Mouse (Mus musculus) frontal cortex, postnatal 36 days (tissue): ENCODE data around the gene Gsk3b.

ENCODE experiments used
- DNase-seq, 2 experiments: peaks; one replicate each; pipeline ENCODE4 v3.0.0; 2022; ENCODE audit warnings: low spot score in 2 of 2

Gsk3b gene

DNA sequence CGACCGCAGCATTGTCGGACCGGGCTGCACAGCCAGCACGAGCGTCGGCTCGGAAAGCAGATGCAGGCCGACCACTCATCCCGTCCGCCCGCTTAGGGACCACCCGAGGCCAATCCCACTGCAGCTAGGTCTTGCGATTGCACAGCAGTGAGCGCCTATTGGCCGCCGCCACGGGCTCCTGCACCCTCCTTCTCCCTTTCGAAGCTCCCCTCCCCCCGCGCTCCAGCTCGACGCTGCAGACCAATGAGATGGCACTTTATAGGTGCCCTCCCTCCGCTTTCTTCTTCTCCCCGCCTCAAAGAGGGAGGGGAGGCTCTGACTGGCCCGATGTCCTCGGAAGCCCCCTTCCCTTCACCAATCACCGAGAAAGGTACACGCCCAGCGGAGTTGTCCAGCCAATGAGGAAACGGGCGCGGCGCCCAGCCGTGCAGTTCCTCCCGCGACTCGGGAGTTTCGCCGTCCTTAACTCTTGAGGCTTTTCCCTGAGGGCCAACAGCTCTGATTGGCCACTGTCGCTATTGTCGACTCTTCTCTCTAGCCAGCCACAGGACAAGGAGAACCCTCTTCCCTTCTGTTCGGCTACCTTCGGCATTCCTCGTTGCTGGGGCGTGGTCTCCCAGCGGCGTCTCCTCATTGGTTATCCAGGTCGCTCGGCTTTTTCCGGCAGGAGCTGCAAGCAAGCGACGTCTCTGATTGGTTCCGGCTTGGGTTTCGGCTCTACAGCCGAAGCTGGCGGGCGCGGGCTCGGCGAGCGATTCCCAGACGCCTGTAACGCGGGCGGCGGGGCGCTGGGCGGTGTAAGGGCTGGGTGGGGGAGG is at the start of gene Gsk3b:
TSS of gene Gsk3b (plus strand) at position 373 of the 818 bp plus-strand sequence.
- DNase-seq = peak; percentile 100

DNA sequence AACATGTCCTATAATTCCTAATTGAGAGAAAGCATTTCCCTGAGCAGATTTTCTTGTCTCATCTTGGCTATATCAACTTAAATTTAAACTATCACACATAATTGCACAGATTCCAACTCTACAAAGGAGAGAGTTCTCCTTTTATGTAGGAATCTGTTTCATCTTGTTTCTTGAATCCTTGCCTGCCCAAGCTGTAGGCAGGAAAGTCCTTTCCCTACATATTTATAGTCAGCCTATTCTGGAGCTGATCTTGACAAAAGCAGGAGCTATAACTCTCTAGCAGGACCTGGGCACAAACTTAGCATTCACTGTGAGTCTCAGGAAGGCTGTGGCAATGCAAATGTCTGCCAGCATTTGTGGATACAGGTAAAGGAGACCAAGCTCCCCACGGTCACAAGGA is 46.6 kb upstream of the Gsk3b start:
- no peak for DNase-seq

DNA sequence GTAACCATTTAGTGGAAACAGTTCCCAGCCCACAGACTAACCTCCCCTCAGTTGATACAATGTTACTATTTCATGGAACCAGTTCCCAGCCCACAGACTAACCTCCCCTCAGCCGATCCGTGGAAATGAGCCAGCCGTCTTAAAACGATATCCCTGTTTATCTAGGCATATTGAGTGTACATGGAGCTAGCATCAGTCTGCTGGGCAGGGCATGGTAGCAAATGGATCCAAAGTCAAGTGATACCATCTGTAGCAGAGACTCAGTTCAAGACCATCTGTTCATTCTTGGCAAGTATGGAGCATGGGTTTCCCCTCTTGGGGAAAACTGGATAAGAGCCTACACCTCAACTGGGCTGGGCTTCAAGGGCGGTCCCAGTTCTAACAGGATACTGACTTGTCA is 44.2 kb upstream of the Gsk3b start:
- peak; percentile 15 to 26 for DNase-seq

DNA sequence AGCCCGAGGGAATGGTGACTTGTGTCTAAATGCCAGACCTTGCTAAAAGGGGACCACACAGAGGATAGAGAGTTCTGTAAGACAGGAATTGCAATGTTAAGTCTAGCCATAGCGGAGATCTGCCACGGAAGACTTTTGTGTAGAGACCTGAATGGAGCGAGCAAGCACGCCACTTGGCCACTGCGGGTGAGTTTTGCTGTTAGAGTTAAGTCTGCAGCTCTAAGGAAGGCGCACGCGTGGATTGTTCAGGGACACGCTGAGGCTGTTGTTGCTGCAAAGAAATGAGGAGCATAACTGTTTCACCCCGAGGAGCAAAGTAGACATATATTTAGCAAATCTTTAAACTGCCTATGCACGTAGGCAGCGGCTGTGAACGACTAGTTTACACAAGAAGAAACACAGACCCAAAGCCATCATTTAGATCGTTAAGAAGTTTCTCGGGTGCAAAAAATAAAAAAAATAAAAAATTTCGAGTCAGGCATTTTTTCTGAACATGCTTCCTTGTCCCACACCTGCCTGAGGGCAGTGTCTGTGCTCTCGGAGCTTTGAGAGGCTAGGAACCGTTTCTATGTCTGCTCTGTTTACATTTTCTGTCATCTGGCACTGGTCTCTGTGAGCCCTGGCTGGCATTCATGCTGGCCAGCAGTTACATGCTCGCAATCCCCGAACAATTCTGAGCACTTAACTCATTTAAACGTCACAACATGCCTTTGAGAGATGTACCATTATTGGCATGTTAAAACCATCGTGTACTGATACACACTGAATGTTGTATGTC is 40.8 kb upstream of the Gsk3b start:
- peak; percentile 11 to 14 for DNase-seq

DNA sequence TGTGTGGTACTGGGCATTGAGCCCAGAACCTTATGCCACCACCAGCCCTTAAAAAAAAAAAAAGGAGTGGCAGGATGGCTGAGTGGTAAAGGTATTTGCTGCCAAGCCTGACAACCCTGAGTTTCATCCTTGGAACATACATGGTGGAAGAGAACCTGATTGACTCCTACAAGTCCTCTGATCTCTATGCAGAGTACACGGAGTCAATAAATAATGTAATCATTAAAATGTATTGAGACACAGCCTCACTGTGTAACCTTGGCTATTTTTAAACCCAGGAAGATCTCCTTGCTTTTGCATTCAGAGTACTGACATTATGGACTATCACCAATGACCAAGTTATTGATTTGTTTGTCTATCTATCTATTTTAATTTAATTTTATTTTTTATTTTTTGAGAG is 30.9 kb upstream of the Gsk3b start:
- DNase-seq = no peak

DNA sequence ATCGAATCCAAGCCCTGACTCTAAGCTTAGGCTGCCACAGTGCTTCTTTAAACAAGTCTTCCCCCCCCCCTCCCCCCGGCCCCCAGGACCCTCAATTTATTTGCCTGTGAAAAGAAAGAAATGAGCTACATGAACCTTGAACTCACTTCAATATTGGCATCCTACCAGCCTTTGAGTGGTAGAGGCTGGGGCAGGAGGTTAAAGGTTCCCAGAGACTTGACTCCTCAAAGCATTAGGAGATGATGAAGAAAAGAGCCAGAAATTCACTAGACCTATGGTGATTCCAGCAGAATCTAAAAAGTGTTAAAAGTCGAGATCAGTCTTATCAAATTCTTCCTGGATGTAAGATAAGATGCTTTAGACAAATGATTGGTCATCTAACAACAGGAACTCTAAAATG is 30.0 kb upstream of the Gsk3b start:
- DNase-seq = no peak

DNA sequence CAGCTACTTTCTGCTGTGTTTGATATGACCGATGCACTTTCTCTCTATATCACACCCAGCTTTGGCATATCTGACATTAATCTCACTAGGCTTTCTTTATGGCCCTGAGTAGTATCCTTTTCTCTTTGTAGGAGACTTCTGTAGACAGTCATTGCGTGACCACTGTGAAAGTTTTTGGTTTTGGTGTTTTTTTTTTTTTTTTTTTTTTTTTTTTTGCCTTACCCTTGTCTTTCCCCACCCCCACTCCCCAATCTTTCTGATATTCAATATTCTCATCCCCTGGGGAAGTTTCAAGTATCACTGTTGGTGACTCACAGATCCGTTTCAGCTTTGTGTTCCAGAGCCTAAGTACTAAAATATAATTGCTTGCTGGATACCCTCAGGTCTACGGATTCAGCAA is 29.2 kb upstream of the Gsk3b start:
- DNase-seq = no peak

DNA sequence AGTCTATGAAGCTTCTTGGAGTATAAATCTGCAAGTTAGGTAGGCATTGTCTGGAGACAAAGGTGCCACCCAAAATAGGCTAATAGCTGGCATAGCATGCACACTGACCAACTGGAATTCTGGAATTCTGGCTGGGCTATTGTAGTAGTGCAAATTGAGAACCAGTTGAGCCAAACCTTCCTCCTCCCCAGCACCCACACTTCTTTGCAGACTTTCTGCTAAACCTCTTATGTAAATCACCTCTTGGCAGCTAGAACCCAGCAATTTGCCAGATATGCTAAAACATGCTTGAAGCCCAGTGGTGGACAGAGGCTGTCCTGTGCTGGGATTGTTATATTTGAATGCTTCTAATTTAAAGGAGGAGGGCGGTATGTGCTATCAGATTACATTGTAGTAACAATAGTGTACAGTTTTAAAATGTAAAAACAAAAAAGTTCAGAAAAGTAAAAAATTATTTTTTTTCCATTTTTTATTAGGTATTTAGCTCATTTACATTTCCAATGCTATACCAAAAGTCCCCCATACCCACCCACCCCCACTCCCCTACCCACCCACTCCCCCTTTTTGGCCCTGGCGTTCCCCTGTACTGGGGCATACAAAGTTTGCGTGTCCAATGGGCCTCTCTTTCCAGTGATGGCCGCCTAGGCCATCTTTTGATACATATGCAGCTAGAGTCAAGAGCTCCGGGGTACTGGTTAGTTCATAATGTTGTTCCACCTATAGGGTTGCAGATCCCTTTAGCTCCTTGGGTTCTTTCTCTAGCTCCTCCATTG is 14.8 kb upstream of the Gsk3b start:
- DNase-seq = peak in 1 of 2 experiments; percentile 39

DNA sequence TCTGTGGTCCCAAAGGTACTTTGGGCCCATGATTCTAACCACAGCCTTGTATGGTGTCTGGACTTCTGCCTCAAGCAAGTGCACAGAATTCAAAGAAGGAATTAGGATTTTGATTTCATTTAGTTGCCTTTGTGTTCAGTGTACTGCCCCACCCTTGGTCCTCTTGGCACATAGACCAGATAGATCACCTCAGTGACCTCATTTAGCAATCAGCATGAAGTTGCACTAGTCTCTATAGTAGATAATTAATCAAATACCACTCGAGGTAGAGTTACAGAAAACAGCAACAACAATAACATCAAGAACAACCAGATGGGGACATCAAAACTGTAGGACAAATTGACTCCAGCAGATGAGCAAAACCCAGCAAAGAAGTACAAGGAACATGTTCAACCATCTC is 8.6 kb upstream of the Gsk3b start:
- no peak for DNase-seq

DNA sequence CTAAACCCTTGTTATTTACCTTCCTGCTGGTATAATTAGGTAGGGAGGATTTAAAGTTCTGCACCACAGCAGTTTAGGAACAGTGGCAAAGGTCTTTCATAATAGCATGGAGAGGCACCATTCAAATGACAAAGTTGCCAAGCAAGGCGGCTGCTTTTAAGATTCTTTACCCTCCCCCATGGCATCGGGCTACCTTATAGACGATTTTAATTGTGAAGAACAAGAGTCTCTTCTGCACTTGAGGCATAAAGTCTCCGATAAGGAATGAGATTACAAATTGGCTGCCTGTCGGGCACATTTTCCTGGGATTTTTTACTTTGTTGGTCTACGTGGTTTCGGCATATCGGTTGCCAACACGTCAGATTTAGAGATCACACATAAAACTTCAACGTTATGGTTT is 1.6 kb upstream of the Gsk3b start:
- DNase-seq = no peak

DNA sequence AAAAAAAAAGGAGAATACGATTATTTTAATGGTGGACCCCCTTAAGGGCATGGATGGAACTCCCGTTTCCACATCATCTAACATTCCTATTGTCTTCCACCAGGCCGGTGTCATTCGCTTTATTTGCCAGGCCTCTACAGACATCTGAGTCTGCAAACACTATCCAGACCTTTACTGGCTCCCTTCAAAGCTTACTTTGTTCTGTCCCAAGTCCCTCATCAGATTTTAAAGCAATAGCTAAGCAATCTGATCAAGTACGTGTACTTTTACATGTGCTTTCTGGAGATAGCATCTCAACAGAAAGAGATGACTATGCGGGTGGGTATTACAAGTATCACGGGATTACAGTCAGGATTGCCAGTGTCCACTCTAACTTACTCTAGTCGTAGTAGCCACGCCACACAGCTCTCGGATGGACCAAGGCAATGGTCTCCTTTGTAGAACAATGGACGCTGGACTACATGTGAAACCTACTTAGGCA is 1.1 kb upstream of the Gsk3b start:
- DNase-seq = no peak

DNA sequence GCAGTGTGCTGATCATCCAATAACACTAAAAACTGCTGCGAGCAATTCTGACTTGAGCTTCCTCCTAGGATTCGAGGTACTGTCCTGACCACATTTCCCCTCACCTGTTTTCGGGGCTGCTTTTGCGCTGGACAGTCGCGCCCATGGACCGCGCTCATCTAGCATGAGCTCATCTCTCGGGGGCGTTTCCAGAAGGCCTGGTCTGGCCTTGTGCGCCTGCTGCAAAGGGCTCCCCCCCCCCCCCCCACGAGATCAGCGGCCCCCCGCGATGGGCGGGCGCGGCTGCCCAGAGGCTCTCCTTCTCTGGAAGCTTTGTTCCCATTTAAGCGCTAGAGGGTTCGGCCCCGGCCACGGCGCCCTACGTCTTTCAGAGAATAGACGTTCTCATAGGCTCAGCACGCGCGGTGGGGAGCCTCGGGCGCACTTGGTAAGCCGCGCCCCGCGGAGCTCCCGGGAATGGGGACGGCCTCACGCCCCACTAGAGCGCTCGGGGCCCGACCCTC is 624 bp upstream of the Gsk3b start:
- DNase-seq = peak in 1 of 2 experiments; percentile 57

DNA sequence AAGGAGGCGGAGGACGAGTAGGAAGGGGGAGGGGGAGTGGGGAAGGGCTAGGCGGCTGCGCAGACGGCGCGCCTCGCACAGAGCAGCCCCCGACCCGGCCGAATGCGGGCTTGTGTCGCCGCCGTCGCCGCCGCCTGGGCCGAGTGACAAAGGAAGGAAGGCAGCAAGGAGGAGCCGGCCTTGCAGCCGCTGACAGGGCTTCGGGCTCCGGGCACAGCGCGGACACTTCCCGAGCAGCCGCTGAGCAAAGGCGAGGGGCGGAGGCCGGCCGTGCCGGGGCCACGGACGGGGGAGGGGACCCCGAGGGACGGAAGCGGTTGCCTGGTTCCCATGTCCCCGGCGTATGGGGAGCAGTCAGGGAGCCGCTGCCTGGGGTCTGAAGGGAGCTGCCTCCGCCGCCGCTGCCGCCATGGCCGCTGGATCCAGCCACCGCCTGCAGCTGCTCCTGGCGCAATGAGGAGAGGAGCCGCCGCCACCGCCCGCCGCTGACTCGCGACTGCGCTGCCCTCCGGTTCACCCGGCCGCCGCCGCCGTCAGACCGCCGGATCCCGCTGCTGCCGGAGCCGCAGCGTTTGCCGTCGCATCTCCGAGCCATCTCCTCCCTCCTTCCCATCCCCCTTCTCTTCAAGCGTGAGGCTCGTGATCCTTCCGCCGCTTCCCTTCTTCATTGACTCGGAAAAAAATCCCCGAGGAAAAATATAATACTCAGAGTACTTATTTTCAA is 808 bp downstream of the Gsk3b start:
- no peak for DNase-seq

DNA sequence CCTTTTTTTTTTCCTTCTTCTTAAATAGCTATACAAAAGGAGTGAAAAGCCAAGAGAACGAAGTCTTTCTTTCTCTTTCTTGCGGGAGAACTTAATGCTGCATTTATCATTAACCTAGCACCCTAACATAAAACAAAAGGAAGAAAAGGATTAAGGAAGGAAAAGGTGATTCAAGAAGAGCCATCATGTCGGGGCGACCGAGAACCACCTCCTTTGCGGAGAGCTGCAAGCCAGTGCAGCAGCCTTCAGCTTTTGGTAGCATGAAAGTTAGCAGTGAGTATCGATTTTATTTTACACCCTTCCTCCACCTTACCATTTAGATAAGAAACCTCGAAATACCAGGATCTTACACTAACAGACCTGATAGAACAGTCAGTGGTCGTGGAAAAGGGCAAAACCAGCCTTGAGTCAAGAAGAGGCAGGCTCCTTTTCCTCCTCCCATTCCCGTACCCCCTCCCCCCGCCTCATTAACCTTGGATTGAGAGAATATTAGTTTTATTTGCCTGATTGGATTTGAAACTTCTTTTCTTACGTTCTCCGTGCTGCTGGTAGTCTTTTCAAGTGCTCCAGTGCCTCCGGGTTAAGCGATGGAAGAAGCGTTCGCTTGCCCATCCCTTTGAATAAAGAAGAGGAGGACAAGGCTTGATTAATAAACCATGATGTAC is 1.7 kb downstream of the Gsk3b start:
- no peak for DNase-seq

DNA sequence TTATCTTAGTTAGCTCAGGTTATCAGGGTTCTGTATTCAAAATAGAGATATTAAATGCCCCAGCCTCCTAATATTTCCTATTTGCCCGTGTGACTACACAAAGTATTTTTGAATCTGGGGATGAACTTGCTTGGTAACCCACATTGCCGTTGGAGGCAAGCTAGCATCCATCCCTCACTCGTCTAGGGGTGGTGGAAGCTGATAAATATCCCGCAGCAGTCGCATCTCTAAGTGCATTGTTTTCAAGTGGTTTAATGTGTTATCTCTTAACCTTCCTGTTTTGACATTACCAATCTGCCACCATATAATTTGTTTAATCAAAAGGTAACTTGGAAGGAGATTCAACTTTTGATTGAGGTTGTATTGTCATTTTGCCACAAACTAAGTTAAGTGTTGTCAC is 2.2 kb downstream of the Gsk3b start:
- no peak for DNase-seq

DNA sequence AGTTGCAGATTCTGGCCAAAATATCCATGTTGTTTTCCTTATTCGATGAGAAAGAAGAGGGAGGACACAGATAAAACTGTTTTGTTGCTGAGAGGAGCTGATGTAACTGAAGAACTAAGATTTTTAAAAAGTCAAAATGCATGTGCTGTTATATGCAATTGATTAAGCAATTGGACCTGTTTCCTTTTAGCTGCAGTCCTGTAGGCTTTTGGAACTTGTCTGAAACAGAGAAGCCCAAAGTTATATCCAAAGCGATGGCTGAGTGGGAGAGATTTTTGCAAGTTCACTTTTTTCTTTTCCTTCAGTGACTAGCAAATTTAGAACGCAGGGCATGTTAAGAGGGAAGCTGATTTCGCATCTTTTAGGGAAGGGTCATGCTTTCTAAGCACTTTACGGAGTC is 2.9 kb downstream of the Gsk3b start:
- DNase-seq = no peak

DNA sequence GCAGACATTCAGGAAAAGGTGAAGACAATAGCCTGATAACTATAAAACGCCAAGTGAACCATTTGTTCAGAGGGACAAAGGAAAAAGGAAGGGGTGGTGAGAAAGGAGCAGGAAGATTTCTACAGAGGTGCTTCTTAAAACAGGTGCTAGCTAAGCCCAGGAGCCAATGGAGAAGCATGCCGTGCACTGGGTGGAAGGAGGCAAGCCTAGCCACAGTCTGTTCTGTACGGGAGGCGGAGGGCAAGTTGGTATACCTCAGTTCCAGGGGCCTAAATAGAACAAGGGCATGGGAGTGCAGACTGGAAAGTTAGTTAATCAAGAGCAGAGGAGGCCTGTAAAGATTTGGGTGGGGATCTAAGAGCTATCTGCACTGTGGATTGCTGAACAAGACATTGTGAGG is 3.8 kb downstream of the Gsk3b start:
- no peak for DNase-seq

DNA sequence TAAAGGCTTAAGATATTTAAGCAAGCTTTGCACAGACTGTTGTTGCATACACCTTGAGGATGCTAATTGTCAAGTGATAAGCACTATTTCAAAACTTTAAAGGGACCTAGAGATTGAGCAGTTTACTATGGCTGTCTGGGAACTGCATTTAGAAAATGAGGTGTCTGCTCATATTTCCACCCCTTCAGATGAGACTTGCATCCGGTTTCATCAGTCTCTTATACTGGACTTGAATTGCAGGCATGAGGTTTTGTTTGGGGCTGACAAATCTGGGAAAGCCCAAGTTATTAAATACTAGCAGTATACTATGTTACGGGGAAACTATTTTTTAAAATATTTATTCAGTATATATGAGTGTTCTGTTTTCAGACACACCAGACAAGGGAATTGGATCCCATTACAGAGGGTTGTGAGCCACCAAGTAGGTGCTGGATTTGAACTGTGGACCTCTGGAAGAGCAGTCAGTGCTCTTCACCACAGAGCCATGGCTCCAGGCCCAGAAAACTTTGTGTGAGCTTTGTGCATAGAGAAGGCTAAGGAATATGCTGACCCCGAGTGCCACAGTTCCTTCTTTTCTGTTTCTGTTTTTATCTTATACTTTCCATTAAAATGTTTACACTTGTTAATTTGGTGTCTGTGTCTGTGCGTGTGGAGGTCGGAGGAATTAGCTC is 6.5 kb downstream of the Gsk3b start:
- DNase-seq = no peak

DNA sequence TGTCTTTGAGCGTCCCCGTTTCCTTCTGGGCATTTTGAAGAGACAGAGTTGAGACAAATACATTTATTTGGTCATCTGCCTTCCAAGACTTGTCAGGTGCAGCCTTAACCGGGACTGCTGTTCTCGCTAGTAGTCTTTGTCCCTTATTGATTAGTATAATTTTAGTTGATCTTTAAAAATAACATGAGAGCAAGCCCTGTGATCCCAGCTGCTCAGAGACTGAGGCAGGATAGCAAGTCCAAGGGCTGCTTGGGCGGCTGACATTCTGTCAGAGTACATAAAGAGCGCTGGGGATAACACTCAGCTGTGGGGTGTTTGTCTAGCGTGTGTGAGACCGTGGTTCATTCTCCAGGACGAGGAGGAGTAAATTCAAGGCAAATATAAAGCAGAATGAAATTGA is 8.7 kb downstream of the Gsk3b start:
- DNase-seq = no peak

DNA sequence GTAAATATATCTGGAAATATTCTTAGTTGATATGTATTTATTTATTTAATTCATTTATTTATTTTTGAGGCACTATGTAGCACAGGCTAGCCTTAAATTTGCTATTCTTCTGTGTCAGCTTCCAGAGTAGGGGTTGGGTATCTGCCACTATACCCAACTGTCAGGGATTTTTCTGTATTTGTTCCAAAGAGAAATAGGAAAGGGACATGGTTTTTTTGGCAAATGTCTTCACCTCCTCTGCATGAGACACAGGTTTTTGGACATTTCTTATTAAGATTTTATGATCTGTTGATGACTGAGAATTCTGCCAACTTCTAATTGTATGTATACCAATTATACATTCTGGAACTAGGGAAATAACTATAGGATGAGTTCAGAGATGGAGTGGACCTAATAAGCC is 10.5 kb downstream of the Gsk3b start:
- no peak for DNase-seq
